Mouse (Mus musculus): ENCODE measurements around the gene Wnt9b. TPM values are rescaled to one million over a fixed set of nuclear protein-coding genes. Genes with fewer than 3 reads are reported as not detected.

The Wnt9b gene
- polyA plus RNA-seq, 1 experiment from 2014 or later = 4.8 TPM

- Histone ChIP-seq H3K36me3 (no peaks in the 10 kb centered on the region), H3K27ac (no peak overlapping the region), H3K4me3 (no peak overlapping the region), H3K27me3 (peaks cover 17% of the 10 kb centered on the region), H3K4me1 (0 out of 2 replicates have a peak, but pooled peaks cover 8% of the 10 kb centered on the region), H3K9ac (no peak overlapping the region), H3K9me3 (0 out of 2 replicates have a peak, but pooled peaks cover 3% of the 10 kb centered on the region), H3K4me2 (no peak overlapping the region)
- 62% methylated on average over 9 of the region's 9 CpGs for WGBS
- ATAC-seq (ENCODE audit: insufficient number of reproducible peaks, insufficient read depth, low FRiP score, low TSS enrichment, low read depth) = no peak
These were observed 20.2 kb downstream of the Wnt9b start for GRCm38 (mm10) chr11:103729282-103729985.

- H3K4me1 ChIP-seq = peaks cover 17% of the 10 kb centered on the region
- no peak for ATAC-seq (ENCODE audit: insufficient number of reproducible peaks, insufficient read depth, low FRiP score, low TSS enrichment, low read depth)
- 76% methylated on average over 11 of the region's 11 CpGs for WGBS
- H3K27me3 ChIP-seq = peaks cover 1% of the 10 kb centered on the region; the same call in 1 of the 2 replicates
- H3K9ac ChIP-seq = no peak overlapping the region
- no peak overlapping the region for H3K27ac ChIP-seq
- 0 out of 2 replicates have a peak, but pooled peaks cover 3% of the 10 kb centered on the region for H3K9me3 ChIP-seq
- no peaks in the 10 kb centered on the region for H3K36me3 ChIP-seq
- H3K4me3 ChIP-seq = no peak overlapping the region
- H3K4me2 ChIP-seq = no peak overlapping the region
These were observed 25.3 kb downstream of the Wnt9b start for GRCm38 (mm10) chr11:103724331-103724771.

GRCm38 (mm10) chr11:103722040-103722481 lies 27.6 kb downstream of the Wnt9b start:
- peaks cover 17% of the 10 kb centered on the region for H3K4me1 ChIP-seq
- ATAC-seq (ENCODE audit: insufficient number of reproducible peaks, insufficient read depth, low FRiP score, low TSS enrichment, low read depth) = peak; percentile 58; the same call in 1 of the 2 replicates
- WGBS = 9% methylated on average over 9 of the region's 9 CpGs
- H3K27me3 ChIP-seq = 0 out of 2 replicates have a peak, but pooled peaks cover 4% of the 10 kb centered on the region
- peak overlapping the region; percentile 39; the same call in 1 of the 2 replicates for H3K27ac ChIP-seq
- peak overlapping the region; percentile 20 for H3K4me3 ChIP-seq
- H3K9me3 ChIP-seq = 0 out of 2 replicates have a peak, but pooled peaks cover 3% of the 10 kb centered on the region
- H3K9ac ChIP-seq = no peak overlapping the region
- H3K36me3 ChIP-seq = no peaks in the 10 kb centered on the region
- H3K4me2 ChIP-seq = peak overlapping the region; percentile 56

- 0 out of 2 replicates have a peak, but pooled peaks cover 3% of the 10 kb centered on the region for H3K9me3 ChIP-seq
- H3K4me2 ChIP-seq = peak overlapping the region; percentile 56
- no peak overlapping the region for H3K27ac ChIP-seq
- H3K27me3 ChIP-seq = 0 out of 2 replicates have a peak, but pooled peaks cover 4% of the 10 kb centered on the region
- H3K4me3 ChIP-seq = peak overlapping the region; percentile 20
- WGBS = 11% methylated on average over 15 of the region's 15 CpGs
- peak; percentile 48; the same call in 1 of the 2 replicates for ATAC-seq (ENCODE audit: insufficient number of reproducible peaks, insufficient read depth, low FRiP score, low TSS enrichment, low read depth)
- peaks cover 22% of the 10 kb centered on the region for H3K4me1 ChIP-seq
- H3K36me3 ChIP-seq = no peaks in the 10 kb centered on the region
- H3K9ac ChIP-seq = no peak overlapping the region
These were observed 28.1 kb downstream of the Wnt9b start for GRCm38 (mm10) chr11:103721468-103722039.

GRCm38 (mm10) chr11:103719436-103719835 lies 30.2 kb downstream of the Wnt9b start:
- WGBS = 63% methylated on average over 5 of the region's 5 CpGs
- ATAC-seq (ENCODE audit: insufficient number of reproducible peaks, insufficient read depth, low FRiP score, low TSS enrichment, low read depth) = no peak

GRCm38 (mm10) chr11:103716971-103717370 lies 32.6 kb downstream of the Wnt9b start:
- Histone ChIP-seq H3K27me3 (peaks cover 6% of the 10 kb centered on the region), H3K4me1 (peaks cover 16% of the 10 kb centered on the region), H3K9me3 (no peaks in the 10 kb centered on the region), H3K4me2 (no peak overlapping the region), H3K36me3 (no peaks in the 10 kb centered on the region), H3K9ac (peak overlapping the region; percentile 22; the same call in 1 of the 2 replicates), H3K27ac (no peak overlapping the region), H3K4me3 (no peak overlapping the region)
- no peak for ATAC-seq (ENCODE audit: insufficient number of reproducible peaks, insufficient read depth, low FRiP score, low TSS enrichment, low read depth)
- 31% methylated on average over 9 of the region's 9 CpGs for WGBS

More at GRCm38 (mm10) chr11:103719436-103719835, 30.2 kb downstream of the Wnt9b start:
- H3K9me3 ChIP-seq = no peaks in the 10 kb centered on the region
- 0 out of 2 replicates have a peak, but pooled peaks cover 4% of the 10 kb centered on the region for H3K27me3 ChIP-seq
- H3K4me1 ChIP-seq = peaks cover 23% of the 10 kb centered on the region
- H3K9ac ChIP-seq = no peak overlapping the region
- no peak overlapping the region for H3K27ac ChIP-seq
- H3K4me3 ChIP-seq = no peak overlapping the region
- H3K36me3 ChIP-seq = no peaks in the 10 kb centered on the region
- no peak overlapping the region for H3K4me2 ChIP-seq

- no peak overlapping the region for H3K4me2 ChIP-seq
- H3K36me3 ChIP-seq = no peaks in the 10 kb centered on the region
- H3K4me1 ChIP-seq = peaks cover 6% of the 10 kb centered on the region; the same call in 1 of the 2 replicates
- no peak overlapping the region for H3K9ac ChIP-seq
- 81% methylated on average over 2 of the region's 2 CpGs for WGBS
- H3K27me3 ChIP-seq = peaks cover 11% of the 10 kb centered on the region
- H3K27ac ChIP-seq = no peak overlapping the region
- H3K4me3 ChIP-seq = no peak overlapping the region
- no peaks in the 10 kb centered on the region for H3K9me3 ChIP-seq
- ATAC-seq (ENCODE audit: insufficient number of reproducible peaks, insufficient read depth, low FRiP score, low TSS enrichment, low read depth) = no peak
These were observed 35.5 kb downstream of the Wnt9b start for GRCm38 (mm10) chr11:103714074-103714473.

GRCm38 (mm10) chr11:103711851-103712587 lies 37.6 kb downstream of the Wnt9b start:
- H3K4me3 ChIP-seq = no peak overlapping the region
- peaks cover 8% of the 10 kb centered on the region for H3K27me3 ChIP-seq
- no peak overlapping the region for H3K27ac ChIP-seq
- no peak overlapping the region for H3K9ac ChIP-seq
- WGBS = 40% methylated on average over 28 of the region's 28 CpGs
- H3K36me3 ChIP-seq = no peaks in the 10 kb centered on the region
- peaks cover 6% of the 10 kb centered on the region; the same call in 1 of the 2 replicates for H3K4me1 ChIP-seq
- H3K9me3 ChIP-seq = no peaks in the 10 kb centered on the region
- no peak for ATAC-seq (ENCODE audit: insufficient number of reproducible peaks, insufficient read depth, low FRiP score, low TSS enrichment, low read depth)
- H3K4me2 ChIP-seq = no peak overlapping the region

- H3K4me1 ChIP-seq = no peaks in the 10 kb centered on the region
- H3K36me3 ChIP-seq = no peaks in the 10 kb centered on the region
- ATAC-seq (ENCODE audit: insufficient number of reproducible peaks, insufficient read depth, low FRiP score, low TSS enrichment, low read depth) = no peak
- no peak overlapping the region for H3K27ac ChIP-seq
- H3K27me3 ChIP-seq = peaks cover 8% of the 10 kb centered on the region
- no peaks in the 10 kb centered on the region for H3K9me3 ChIP-seq
- no peak overlapping the region for H3K9ac ChIP-seq
- H3K4me2 ChIP-seq = no peak overlapping the region
- H3K4me3 ChIP-seq = no peak overlapping the region
- 59% methylated on average over 1 of the region's 1 CpGs for WGBS
These were observed 39.6 kb downstream of the Wnt9b start for GRCm38 (mm10) chr11:103709982-103710381.

- ATAC-seq (ENCODE audit: insufficient number of reproducible peaks, insufficient read depth, low FRiP score, low TSS enrichment, low read depth) = no peak
- no peak overlapping the region for H3K27ac ChIP-seq
- no peak overlapping the region for H3K4me3 ChIP-seq
- no peaks in the 10 kb centered on the region for H3K9me3 ChIP-seq
- WGBS = 55% methylated on average over 8 of the region's 8 CpGs
- no peaks in the 10 kb centered on the region for H3K36me3 ChIP-seq
- H3K27me3 ChIP-seq = peaks cover 5% of the 10 kb centered on the region
- H3K9ac ChIP-seq = no peak overlapping the region
- H3K4me1 ChIP-seq = no peaks in the 10 kb centered on the region
- H3K4me2 ChIP-seq = no peak overlapping the region
These were observed 42.6 kb downstream of the Wnt9b start for GRCm38 (mm10) chr11:103707005-103707404.

GRCm38 (mm10) chr11:103698226-103698625 lies 51.4 kb downstream of the Wnt9b start:
- WGBS = 78% methylated on average over 2 of the region's 2 CpGs
- Histone ChIP-seq H3K27me3 (no peaks in the 10 kb centered on the region), H3K4me1 (0 out of 2 replicates have a peak, but pooled peaks cover 6% of the 10 kb centered on the region), H3K4me2 (peak overlapping the region; percentile 62), H3K27ac (peak overlapping the region; percentile 97), H3K4me3 (peak overlapping the region; percentile 96), H3K9ac (peak overlapping the region; percentile 92), H3K9me3 (no peaks in the 10 kb centered on the region), H3K36me3 (no peaks in the 10 kb centered on the region)
- no peak for ATAC-seq (ENCODE audit: insufficient number of reproducible peaks, insufficient read depth, low FRiP score, low TSS enrichment, low read depth)

All from embryonic facial prominence, embryonic 13.5 days (tissue).